Mouse (Mus musculus) neural tube, embryonic 15.5 days (tissue): ENCODE results near the gene Nsf. TPM values are rescaled to one million over a fixed set of nuclear protein-coding genes. Genes with fewer than 3 reads are reported as not detected.

Source experiments
- ATAC-seq: fragments of 200-750 bp; cut with Nextera tagmentation; 2 replicates; pipeline ENCODE4 v1.8.0; 2017; ENCODE audit warnings: mild to moderate bottlenecking, moderate TSS enrichment, moderate library complexity; ENCODE audit not compliant: low FRiP score
- H3K27ac ChIP-seq: fragments of 300-500 bp; sonication (generic); replicated peaks from 2 replicates; pipeline ENCODE4 v1.5.1; 2015; ENCODE audit warnings: mild to moderate bottlenecking, inconsistent platforms
- H3K27me3 ChIP-seq: fragments of 300-500 bp; sonication (generic); replicated peaks from 2 replicates; pipeline ENCODE4 v1.6.1; 2015; ENCODE audit warnings: inconsistent platforms
- H3K36me3 ChIP-seq: fragments of 300-500 bp; sonication (generic); 2 replicates; pipeline ENCODE4 v1.6.1; 2015; ENCODE audit warnings: inconsistent platforms
- H3K4me1 ChIP-seq: fragments of 300-500 bp; sonication (generic); 2 replicates; pipeline ENCODE4 v1.6.1; 2015; ENCODE audit warnings: inconsistent platforms
- H3K4me2 ChIP-seq: fragments of 300-500 bp; sonication (generic); 2 replicates; pipeline ENCODE4 v1.6.1; 2015; ENCODE audit warnings: inconsistent platforms, mild to moderate bottlenecking, moderate library complexity
- H3K4me3 ChIP-seq: fragments of 300-500 bp; sonication (generic); replicated peaks from 2 replicates; pipeline ENCODE4 v1.5.1; 2015; ENCODE audit warnings: mild to moderate bottlenecking, inconsistent platforms
- H3K9ac ChIP-seq: fragments of 300-500 bp; sonication (generic); replicated peaks from 2 replicates; pipeline ENCODE4 v1.6.1; 2015; ENCODE audit warnings: mild to moderate bottlenecking, inconsistent platforms
- H3K9me3 ChIP-seq: fragments of 300-500 bp; sonication (generic); replicated peaks from 2 replicates; pipeline ENCODE4 v1.6.1; 2016; ENCODE audit warnings: inconsistent platforms
- WGBS: fragments of 180-500 bp; shearing (Covaris S2); methylation state at CpG from one replicate; pipeline ENCODE4 v1.1.7; 2015; ENCODE audit warnings: mixed read lengths; 5-methylcytosine and 5-hydroxymethylcytosine counted together
- polyA plus RNA-seq: library from polyadenylated mRNA; unstranded; fragments of >200 nt; fragmentation: Nextera tagmentation; extraction: Ambion mirVana; gene quantifications from 2 replicates; pipeline ENCODE4 v1.2.1, GENCODE M21; 2015

Nsf gene
- polyA plus RNA-seq, 1 experiment from 2014 or later = 244 TPM

DNA sequence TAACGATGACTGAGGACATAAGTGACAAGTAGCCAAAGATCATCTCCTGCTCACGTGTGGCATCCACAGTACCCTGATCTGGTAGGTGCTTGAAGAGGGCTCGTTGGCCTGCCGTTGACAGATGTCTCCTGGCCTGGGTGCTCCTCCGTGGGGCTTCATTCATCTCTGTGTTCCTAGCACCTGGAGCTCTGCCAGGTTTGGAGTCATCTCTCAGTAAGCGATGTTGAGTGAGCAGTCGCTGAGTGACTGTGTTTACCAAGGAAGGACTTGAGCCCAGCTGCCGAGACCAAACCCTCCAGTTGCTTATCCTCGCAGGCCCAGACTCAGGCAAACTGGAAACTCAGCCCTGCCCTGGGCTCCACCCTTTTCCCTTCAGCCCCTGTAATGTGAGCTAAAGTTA is 152.7 kb downstream of the Nsf start:
- Histone ChIP-seq H3K4me3 (no peak overlapping the region), H3K4me1 (no peaks in the 10 kb centered on the region), H3K27me3 (peaks cover 9% of the 10 kb centered on the region), H3K9ac (no peak overlapping the region), H3K4me2 (no peak overlapping the region), H3K36me3 (no peaks in the 10 kb centered on the region), H3K9me3 (no peaks in the 10 kb centered on the region), H3K27ac (no peak overlapping the region)
- 70% methylated on average over 9 of the region's 9 CpGs for WGBS
- no peak for ATAC-seq

DNA sequence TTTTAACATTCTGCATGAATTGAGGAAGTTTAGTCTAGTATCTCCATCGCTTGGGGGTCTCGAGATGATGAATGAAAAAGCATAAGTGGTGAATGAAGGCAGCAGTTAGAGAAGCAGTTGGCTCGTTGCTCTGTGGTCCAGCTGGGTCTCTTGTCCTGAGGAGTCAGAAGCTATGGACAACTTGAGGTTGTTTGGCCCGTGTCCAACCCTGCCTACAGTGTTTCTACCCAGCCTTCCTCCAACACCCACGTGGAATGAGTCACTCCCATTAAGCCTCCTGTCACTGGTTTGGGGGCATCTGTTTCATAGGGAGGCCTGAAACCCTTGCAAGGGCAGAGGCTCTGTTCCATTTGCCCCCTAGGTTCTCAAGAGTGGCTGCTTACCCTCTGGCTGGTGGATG is 163.9 kb downstream of the Nsf start:
- no peaks in the 10 kb centered on the region for H3K9me3 ChIP-seq
- no peak for ATAC-seq
- peaks cover 16% of the 10 kb centered on the region for H3K27me3 ChIP-seq
- WGBS = 72% methylated on average over 5 of the region's 5 CpGs
- H3K4me3 ChIP-seq = no peak overlapping the region
- no peak overlapping the region for H3K9ac ChIP-seq
- H3K27ac ChIP-seq = no peak overlapping the region
- no peaks in the 10 kb centered on the region for H3K36me3 ChIP-seq
- H3K4me2 ChIP-seq = no peak overlapping the region
- H3K4me1 ChIP-seq = no peaks in the 10 kb centered on the region

DNA sequence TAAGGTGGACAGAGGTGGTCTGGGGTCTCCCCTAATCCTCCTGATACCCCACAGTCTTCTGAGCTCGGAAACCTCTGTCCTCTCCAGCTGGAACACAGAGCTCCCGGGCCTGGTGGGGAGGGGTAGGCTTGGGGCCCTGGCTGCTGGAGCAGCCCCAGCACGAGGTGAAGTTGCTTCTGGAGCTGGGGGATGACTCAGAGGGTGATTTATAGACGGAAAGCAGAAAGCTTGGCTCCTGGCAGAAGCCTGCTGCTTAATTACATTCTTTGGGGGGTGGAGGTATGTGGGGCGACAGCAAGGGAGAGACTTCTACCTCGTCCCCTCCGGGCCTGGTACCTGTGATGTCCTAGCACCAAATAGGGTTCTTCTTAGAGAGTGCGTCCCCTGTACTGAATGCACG is 173.7 kb downstream of the Nsf start:
- Histone ChIP-seq H3K9me3 (no peaks in the 10 kb centered on the region), H3K9ac (no peak overlapping the region), H3K4me3 (no peak overlapping the region), H3K4me2 (no peak overlapping the region), H3K4me1 (0 out of 2 replicates have a peak, but pooled peaks cover 3% of the 10 kb centered on the region), H3K27ac (no peak overlapping the region), H3K36me3 (no peaks in the 10 kb centered on the region), H3K27me3 (peaks cover 18% of the 10 kb centered on the region)
- ATAC-seq = no peak
- 39% methylated on average over 9 of the region's 9 CpGs for WGBS

DNA sequence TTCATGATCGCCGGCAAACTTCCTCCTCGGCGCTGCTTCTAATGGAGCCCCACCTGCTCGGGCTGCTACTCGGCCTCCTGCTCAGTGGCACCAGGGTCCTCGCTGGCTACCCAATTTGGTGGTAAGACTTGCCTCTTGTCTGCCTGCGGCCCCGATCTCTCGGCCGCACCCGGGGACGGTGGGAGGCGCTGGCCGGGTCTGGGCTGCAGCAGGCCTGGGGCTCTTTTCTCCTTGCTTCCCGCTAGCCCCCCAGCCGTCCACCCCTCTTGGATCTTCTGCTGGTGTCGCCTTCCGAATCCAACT is 179.7 kb downstream of the Nsf start:
- no peak for ATAC-seq
- Histone ChIP-seq H3K4me1 (peaks cover 40% of the 10 kb centered on the region), H3K27me3 (peaks cover 75% of the 10 kb centered on the region), H3K27ac (no peak overlapping the region), H3K4me2 (peak overlapping the region; percentile 83), H3K9ac (peak overlapping the region; percentile 43), H3K36me3 (no peaks in the 10 kb centered on the region), H3K9me3 (no peaks in the 10 kb centered on the region), H3K4me3 (peak overlapping the region; percentile 43)
- WGBS = under 1% methylated on average over 19 of the region's 19 CpGs

DNA sequence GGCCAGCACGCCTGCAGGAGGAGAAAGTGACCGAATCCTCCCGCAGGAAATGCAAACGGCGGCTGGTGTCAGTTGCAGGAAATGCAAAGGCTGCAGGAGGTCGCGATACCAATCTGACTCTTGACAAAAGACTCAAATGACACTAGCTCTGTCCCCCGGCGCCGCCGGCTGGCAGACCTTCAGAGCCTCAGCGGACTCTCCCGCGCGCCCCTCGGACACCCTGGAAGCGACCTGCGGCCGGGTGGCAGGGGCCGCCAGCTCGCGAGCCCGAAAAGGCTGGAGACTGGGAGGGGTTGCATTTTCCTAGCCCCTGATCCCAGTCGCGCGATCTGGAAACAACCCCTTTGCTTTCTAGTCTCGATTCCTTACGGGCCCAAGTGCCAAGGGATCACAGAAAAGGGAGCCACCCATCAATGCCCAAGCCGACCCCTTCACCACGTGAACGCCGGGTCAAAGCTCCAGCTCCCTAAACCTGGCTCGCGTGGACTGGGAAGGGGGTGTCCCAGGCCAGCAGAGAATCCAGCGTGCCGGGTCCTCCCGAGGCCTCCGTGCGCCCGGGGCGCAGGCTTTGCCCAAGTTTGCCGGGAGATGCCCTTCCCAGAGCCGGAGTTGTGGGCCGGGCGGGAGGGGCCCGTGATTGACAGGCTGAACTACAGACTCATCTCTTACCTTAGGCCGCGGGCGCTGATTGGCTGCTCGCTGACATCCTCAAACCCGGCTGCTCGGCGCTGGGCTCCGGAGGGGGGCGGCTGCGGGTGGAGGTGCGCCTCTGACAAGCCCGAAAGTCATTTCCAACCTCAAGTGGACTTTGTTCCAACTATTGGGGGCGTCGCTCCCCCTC is 180.2 kb downstream of the Nsf start, which contains the start of gene Wnt3:
Gene Wnt3 (plus strand): TSS at position 764 of the 841 bp plus-strand sequence.
- no peak; the same call in 1 of the 2 replicates for ATAC-seq
- peak within 1 kb of the TSS; percentile 51 for H3K9ac ChIP-seq
- H3K36me3 ChIP-seq = no peaks in the 10 kb centered on the region
- under 1% methylated on average over 60 of the region's 60 CpGs for WGBS
- no peak within 1 kb of the TSS for H3K27ac ChIP-seq
- peak within 1 kb of the TSS; percentile 43 for H3K4me3 ChIP-seq
- peak within 1 kb of the TSS; percentile 83 for H3K4me2 ChIP-seq
- H3K27me3 ChIP-seq = peaks cover 78% of the 10 kb centered on the region
- H3K9me3 ChIP-seq = no peaks in the 10 kb centered on the region
- H3K4me1 ChIP-seq = peaks cover 40% of the 10 kb centered on the region

DNA sequence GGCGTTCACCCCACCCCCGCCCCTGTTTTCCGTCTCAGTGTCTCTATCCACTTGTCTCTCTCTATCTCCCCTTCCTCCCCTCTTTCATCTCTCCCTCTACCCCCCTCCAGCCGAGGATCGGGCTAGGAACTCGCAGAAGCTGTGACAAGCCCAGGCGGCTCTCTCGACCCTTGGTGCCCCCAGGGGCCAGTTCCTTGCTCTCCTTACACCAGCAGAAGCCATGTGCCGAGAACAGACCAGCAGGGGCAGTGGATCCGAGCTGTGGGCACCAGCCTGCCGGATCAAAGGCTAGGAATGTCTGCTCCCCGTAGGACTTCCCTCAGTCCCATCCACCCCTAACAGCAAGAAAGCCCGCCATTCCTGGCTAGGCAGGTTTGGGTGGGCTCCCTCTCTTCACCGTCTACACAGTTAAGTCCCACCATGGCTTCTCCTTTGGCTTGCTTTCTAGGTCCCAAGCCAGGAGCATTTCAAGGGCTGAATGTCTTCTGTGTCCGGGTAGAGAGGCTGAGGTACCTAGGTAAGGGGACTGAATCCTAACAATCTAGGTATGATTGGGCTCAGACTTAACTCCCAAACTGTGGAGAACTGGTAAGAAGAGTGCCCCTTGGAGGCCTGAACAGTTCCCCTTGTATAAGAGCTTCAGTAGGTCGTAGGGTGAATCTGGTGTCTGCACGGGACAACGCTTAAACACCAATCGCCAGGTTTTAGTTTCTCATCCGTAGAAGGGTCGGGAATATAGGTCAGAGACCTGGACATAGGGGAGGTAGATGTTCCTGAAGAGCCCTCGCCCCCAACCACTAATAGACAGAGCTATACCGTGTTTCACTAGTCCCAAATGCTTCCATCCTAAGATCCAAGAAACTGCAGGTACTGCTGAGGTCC is 181.1 kb downstream of the Nsf start:
- 3% methylated on average over 23 of the region's 23 CpGs for WGBS
- peaks cover 85% of the 10 kb centered on the region for H3K27me3 ChIP-seq

More for the DNA sequence above, 181.1 kb downstream of the Nsf start:
- Histone ChIP-seq H3K36me3 (no peaks in the 10 kb centered on the region), H3K9ac (peak overlapping the region; percentile 51), H3K4me3 (peak overlapping the region; percentile 43), H3K9me3 (no peaks in the 10 kb centered on the region), H3K4me2 (peak overlapping the region; percentile 83), H3K4me1 (peaks cover 40% of the 10 kb centered on the region), H3K27ac (no peak overlapping the region)
- no peak for ATAC-seq

Other genes starting within 250 kb of the Nsf start
- gene Wnt9b, start 204.2 kb downstream of the Nsf start, polyA plus RNA-seq = 0.14 and 0.18 TPM in 2 replicates
- 6.7 and 9.0 TPM in 2 replicates for gene Wnt3, start 179.9 kb downstream of the Nsf start, polyA plus RNA-seq
- gene Arf2, start 12.7 kb upstream of the Nsf start, polyA plus RNA-seq = 147 and 171 TPM in 2 replicates
- 5.6 and 6.6 TPM in 2 replicates for gene Crhr1, start 178.8 kb upstream of the Nsf start, polyA plus RNA-seq
- gene Sppl2c, start 232.3 kb upstream of the Nsf start, polyA plus RNA-seq = not detected in 2 replicates